Mouse (Mus musculus) induced T-regulatory cell, adult 2 months (primary cell): Measurements from ENCODE around the gene Hmg20a.
A peak's percentile ranks its signal among the peaks of the same experiment; 100 is the strongest.

Experiments
- DNase-seq: peaks from one replicate; pipeline ENCODE4 v3.0.0-alpha.2; 2012; ENCODE audit warnings: low read depth

Gene Hmg20a

GRCm38 (mm10) chr9:56527951-56528350 is 109.5 kb downstream of the Hmg20a start:
- no peak for DNase-seq

- DNase-seq = no peak
These were observed 113.6 kb downstream of the Hmg20a start for GRCm38 (mm10) chr9:56531991-56532390.

- peak; percentile 14 for DNase-seq
These were observed 115.5 kb downstream of the Hmg20a start for GRCm38 (mm10) chr9:56533916-56534315.

- peak; percentile 24 for DNase-seq
These were observed 116.3 kb downstream of the Hmg20a start for GRCm38 (mm10) chr9:56534727-56535126.

- no peak for DNase-seq
These were observed 117.0 kb downstream of the Hmg20a start for GRCm38 (mm10) chr9:56535361-56535760.

GRCm38 (mm10) chr9:56540051-56540450 is 121.6 kb downstream of the Hmg20a start:
- no peak for DNase-seq

- no peak for DNase-seq
These were observed 126.5 kb downstream of the Hmg20a start for GRCm38 (mm10) chr9:56544687-56545475.
